Mouse (Mus musculus): ENCODE data around the gene Map3k9. TPM values are rescaled to one million over a fixed set of nuclear protein-coding genes. Genes with fewer than 3 reads are reported as not detected.

Gene Map3k9
- polyA plus RNA-seq, 1 experiment: 5.7 TPM

- 77% methylated on average over 7 of the region's 7 CpGs for WGBS
- TF ChIP-seq CTCF (IDR thresholded peaks at IDR 0.05; ENCODE audit: control insufficient read depth, insufficient read depth, low read length) (no peak), POLR2A (IDR thresholded peaks at IDR 0.05; ENCODE audit: borderline replicate concordance, control insufficient read depth, low read depth, low read length) (no peak)
- Histone ChIP-seq H3K4me1 (ENCODE audit: control insufficient read depth, insufficient read depth, low read length) (peaks cover 11% of the 10 kb centered on the region), H3K27ac (ENCODE audit: control insufficient read depth, insufficient read depth, low read depth, low read length, poor library complexity) (no peak overlapping the region), H3K4me3 (replicated peaks; ENCODE audit: control insufficient read depth, low read depth, low read length) (no peak overlapping the region)
Measured at GRCm38 (mm10) chr12:81723375-81723774, 57.6 kb downstream of the Map3k9 start.

- peak overlapping the region; percentile 32 for H3K4me3 ChIP-seq (replicated peaks; ENCODE audit: control insufficient read depth, low read depth, low read length)
- WGBS: 5% methylated on average over 8 of the region's 8 CpGs
- TF ChIP-seq POLR2A (IDR thresholded peaks at IDR 0.05; ENCODE audit: borderline replicate concordance, control insufficient read depth, low read depth, low read length) (no peak), CTCF (IDR thresholded peaks at IDR 0.05; ENCODE audit: control insufficient read depth, insufficient read depth, low read length) (no peak)
- peak overlapping the region; percentile 68 for H3K27ac ChIP-seq (ENCODE audit: control insufficient read depth, insufficient read depth, low read depth, low read length, poor library complexity)
- peaks cover 14% of the 10 kb centered on the region for H3K4me1 ChIP-seq (ENCODE audit: control insufficient read depth, insufficient read depth, low read length)
Measured at GRCm38 (mm10) chr12:81719715-81720114, 61.3 kb downstream of the Map3k9 start.

- Histone ChIP-seq H3K4me1 (ENCODE audit: control insufficient read depth, insufficient read depth, low read length) (peaks cover 14% of the 10 kb centered on the region), H3K4me3 (replicated peaks; ENCODE audit: control insufficient read depth, low read depth, low read length) (no peak overlapping the region), H3K27ac (ENCODE audit: control insufficient read depth, insufficient read depth, low read depth, low read length, poor library complexity) (peak overlapping the region; percentile 68; the same call in 1 of the 2 replicates)
- 2% methylated on average over 5 of the region's 5 CpGs for WGBS
- TF ChIP-seq CTCF (IDR thresholded peaks at IDR 0.05; ENCODE audit: control insufficient read depth, insufficient read depth, low read length) (no peak), POLR2A (IDR thresholded peaks at IDR 0.05; ENCODE audit: borderline replicate concordance, control insufficient read depth, low read depth, low read length) (no peak)
Measured at GRCm38 (mm10) chr12:81719161-81719560, 61.8 kb downstream of the Map3k9 start.

- Histone ChIP-seq H3K4me3 (replicated peaks; ENCODE audit: control insufficient read depth, low read depth, low read length) (no peak overlapping the region), H3K27ac (ENCODE audit: control insufficient read depth, insufficient read depth, low read depth, low read length, poor library complexity) (no peak overlapping the region), H3K4me1 (ENCODE audit: control insufficient read depth, insufficient read depth, low read length) (no peaks in the 10 kb centered on the region)
- TF ChIP-seq CTCF (IDR thresholded peaks at IDR 0.05; ENCODE audit: control insufficient read depth, insufficient read depth, low read length): no peak
- TF ChIP-seq POLR2A (IDR thresholded peaks at IDR 0.05; ENCODE audit: borderline replicate concordance, control insufficient read depth, low read depth, low read length): no peak
- WGBS: 86% methylated on average over 4 of the region's 4 CpGs
Measured at GRCm38 (mm10) chr12:81712618-81713017, 68.4 kb downstream of the Map3k9 start.

- TF ChIP-seq CTCF (IDR thresholded peaks at IDR 0.05; ENCODE audit: control insufficient read depth, insufficient read depth, low read length): no peak
- TF ChIP-seq POLR2A (IDR thresholded peaks at IDR 0.05; ENCODE audit: borderline replicate concordance, control insufficient read depth, low read depth, low read length): no peak
Measured at GRCm38 (mm10) chr12:81702903-81703302, 78.1 kb downstream of the Map3k9 start.

GRCm38 (mm10) chr12:81698011-81698410, 83.0 kb downstream of the Map3k9 start:
- no peak overlapping the region for H3K27ac ChIP-seq (ENCODE audit: control insufficient read depth, insufficient read depth, low read depth, low read length, poor library complexity)
- no peaks in the 10 kb centered on the region for H3K4me1 ChIP-seq (ENCODE audit: control insufficient read depth, insufficient read depth, low read length)
- H3K4me3 ChIP-seq (replicated peaks; ENCODE audit: control insufficient read depth, low read depth, low read length): no peak overlapping the region
- TF ChIP-seq CTCF (IDR thresholded peaks at IDR 0.05; ENCODE audit: control insufficient read depth, insufficient read depth, low read length) (no peak), POLR2A (IDR thresholded peaks at IDR 0.05; ENCODE audit: borderline replicate concordance, control insufficient read depth, low read depth, low read length) (no peak)
- WGBS: 25% methylated on average over 4 of the region's 4 CpGs

More at GRCm38 (mm10) chr12:81702903-81703302, 78.1 kb downstream of the Map3k9 start:
- Histone ChIP-seq H3K4me1 (ENCODE audit: control insufficient read depth, insufficient read depth, low read length) (no peaks in the 10 kb centered on the region), H3K27ac (ENCODE audit: control insufficient read depth, insufficient read depth, low read depth, low read length, poor library complexity) (no peak overlapping the region), H3K4me3 (replicated peaks; ENCODE audit: control insufficient read depth, low read depth, low read length) (no peak overlapping the region)
- WGBS: 3% methylated on average over 1 of the region's 1 CpGs

GRCm38 (mm10) chr12:81691177-81691730, 89.7 kb downstream of the Map3k9 start:
- no peak for TF ChIP-seq CTCF (IDR thresholded peaks at IDR 0.05; ENCODE audit: control insufficient read depth, insufficient read depth, low read length)
- TF ChIP-seq POLR2A (IDR thresholded peaks at IDR 0.05; ENCODE audit: borderline replicate concordance, control insufficient read depth, low read depth, low read length): no peak
- Histone ChIP-seq H3K27ac (ENCODE audit: control insufficient read depth, insufficient read depth, low read depth, low read length, poor library complexity) (no peak overlapping the region), H3K4me1 (ENCODE audit: control insufficient read depth, insufficient read depth, low read length) (no peaks in the 10 kb centered on the region), H3K4me3 (replicated peaks; ENCODE audit: control insufficient read depth, low read depth, low read length) (no peak overlapping the region)
- 30% methylated on average over 8 of the region's 8 CpGs for WGBS

GRCm38 (mm10) chr12:81690751-81691150, 90.2 kb downstream of the Map3k9 start:
- H3K4me3 ChIP-seq (replicated peaks; ENCODE audit: control insufficient read depth, low read depth, low read length): no peak overlapping the region
- TF ChIP-seq POLR2A (IDR thresholded peaks at IDR 0.05; ENCODE audit: borderline replicate concordance, control insufficient read depth, low read depth, low read length) (no peak), CTCF (IDR thresholded peaks at IDR 0.05; ENCODE audit: control insufficient read depth, insufficient read depth, low read length) (no peak)
- WGBS: 73% methylated on average over 7 of the region's 7 CpGs
- no peak overlapping the region for H3K27ac ChIP-seq (ENCODE audit: control insufficient read depth, insufficient read depth, low read depth, low read length, poor library complexity)
- H3K4me1 ChIP-seq (ENCODE audit: control insufficient read depth, insufficient read depth, low read length): no peaks in the 10 kb centered on the region

GRCm38 (mm10) chr12:81690111-81690510, 90.9 kb downstream of the Map3k9 start:
- 90% methylated on average over 15 of the region's 15 CpGs for WGBS
- Histone ChIP-seq H3K27ac (ENCODE audit: control insufficient read depth, insufficient read depth, low read depth, low read length, poor library complexity) (no peak overlapping the region), H3K4me1 (ENCODE audit: control insufficient read depth, insufficient read depth, low read length) (no peaks in the 10 kb centered on the region), H3K4me3 (replicated peaks; ENCODE audit: control insufficient read depth, low read depth, low read length) (no peak overlapping the region)
- TF ChIP-seq POLR2A (IDR thresholded peaks at IDR 0.05; ENCODE audit: borderline replicate concordance, control insufficient read depth, low read depth, low read length) (no peak), CTCF (IDR thresholded peaks at IDR 0.05; ENCODE audit: control insufficient read depth, insufficient read depth, low read length) (no peak)

Measured in bone marrow, adult 2 months (tissue).